Mouse (Mus musculus) liver, postnatal 0 days (tissue): ENCODE results near the gene Rnf144b.

Source experiments
- CTCF ChIP-seq: sonication (generic); IDR thresholded peaks from 2 replicates; pipeline ENCODE4 v1.5.1; 2016; ENCODE audit warnings: antibody characterized with exemption, low read depth
- EP300 ChIP-seq: IDR thresholded peaks from 2 replicates; pipeline ENCODE4 v1.6.1; 2016; ENCODE audit warnings: antibody characterized with exemption, low read depth, mild to moderate bottlenecking

GRCm38 (mm10) chr13:47142764-47143163 lies 20.3 kb downstream of the Rnf144b start:
- TF ChIP-seq CTCF = no peak
- no peak for TF ChIP-seq EP300
